Mouse (Mus musculus): ENCODE measurements around the gene Sirt7.

DNA sequence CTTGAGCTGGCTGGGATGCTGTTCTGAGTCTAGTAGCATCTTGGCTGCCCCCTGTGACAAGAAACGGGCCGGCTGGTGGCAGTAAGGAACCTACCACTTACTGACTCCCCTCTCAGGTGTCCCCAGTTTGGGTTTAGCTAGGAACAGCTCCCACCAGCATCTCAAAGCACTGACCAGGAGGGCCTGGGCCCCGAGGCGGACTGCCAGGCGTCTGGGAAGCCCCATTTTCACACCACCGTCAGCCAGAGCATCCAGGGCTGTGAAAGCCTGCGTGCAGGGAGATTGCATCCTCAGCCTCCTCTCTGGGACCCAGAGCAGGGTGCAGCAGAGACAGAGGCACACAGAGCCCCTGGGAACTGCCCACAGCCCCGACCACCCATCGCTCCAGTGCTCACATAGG, 16.2 kb upstream of the Sirt7 start:
- TF ChIP-seq CTCF (conservative IDR thresholded peaks at IDR 0.05; ENCODE audit: insufficient read depth, insufficient read length, low read depth, low read length): no peak
- TF ChIP-seq POLR2A (IDR thresholded peaks at IDR 0.05; ENCODE audit: low read depth, low read length): no peak

All from kidney, adult 2 months (tissue).